Mouse (Mus musculus) kidney, adult 2 months (tissue): ENCODE data around the gene Gad2. TPM values are rescaled to one million over a fixed set of nuclear protein-coding genes. Genes with fewer than 3 reads are reported as not detected.
"Not testable (repeated sequence)": the region's sequence is repeated elsewhere in the genome, so short reads cannot be mapped to it uniquely, and the experiment has no call there.

Experiments
- DNase-seq: peaks from one replicate; pipeline ENCODE4 v3.0.0; 2021
- H3K27ac ChIP-seq: fragments of 200-500 bp; 2 replicates; pipeline ENCODE4 v1.5.1; 2012; ENCODE audit warnings: low read depth, low read length, control low read depth, inconsistent platforms; ENCODE audit not compliant: insufficient read depth
- H3K27me3 ChIP-seq: fragments of 200-500 bp; replicated peaks from 2 replicates; pipeline ENCODE4 v1.6.1; 2012; ENCODE audit warnings: mild to moderate bottlenecking, moderate library complexity, low read length, inconsistent platforms; ENCODE audit not compliant: control insufficient read depth, insufficient read depth
- H3K36me3 ChIP-seq: fragments of 200-500 bp; 2 replicates; pipeline ENCODE4 v1.6.1; 2012; ENCODE audit warnings: mild to moderate bottlenecking, moderate library complexity, low read length, inconsistent platforms; ENCODE audit not compliant: control insufficient read depth, insufficient read depth
- H3K4me1 ChIP-seq: fragments of 200-500 bp; 2 replicates; pipeline ENCODE4 v1.6.1; 2011; ENCODE audit warnings: low read length; ENCODE audit not compliant: control insufficient read depth, insufficient read depth
- H3K4me3 ChIP-seq: fragments of 200-500 bp; 2 replicates; pipeline ENCODE4 v1.5.1; 2011; ENCODE audit warnings: mild to moderate bottlenecking, low read depth, low read length, control low read depth; ENCODE audit not compliant: insufficient read depth
- CTCF ChIP-seq: fragments of 200-500 bp; conservative IDR thresholded peaks from 2 replicates; pipeline ENCODE4 v1.5.1; 2011; ENCODE audit warnings: low read depth, mild to moderate bottlenecking, control low read depth, low read length, moderate library complexity, mixed read lengths; ENCODE audit not compliant: insufficient read depth, insufficient read length
- POLR2A ChIP-seq: fragments of 200-500 bp; IDR thresholded peaks from one replicate; pipeline ENCODE4 v1.6.1; 2011; ENCODE audit warnings: low read depth, low read length, control low read depth
- WGBS: fragments of 180-500 bp; shearing (Covaris S2); methylation state at CpG from one replicate; pipeline ENCODE4 v1.1.7; 2018; 5-methylcytosine and 5-hydroxymethylcytosine counted together
- polyA plus RNA-seq: library from polyadenylated mRNA; depleted of rRNA; stranded (reverse); fragments of >200 nt; gene quantifications from 2 replicates; pipeline ENCODE4 v1.2.3, GENCODE M21; 2012; rRNA removed

Gene Gad2
- not detected in 2 replicates for polyA plus RNA-seq

DNA sequence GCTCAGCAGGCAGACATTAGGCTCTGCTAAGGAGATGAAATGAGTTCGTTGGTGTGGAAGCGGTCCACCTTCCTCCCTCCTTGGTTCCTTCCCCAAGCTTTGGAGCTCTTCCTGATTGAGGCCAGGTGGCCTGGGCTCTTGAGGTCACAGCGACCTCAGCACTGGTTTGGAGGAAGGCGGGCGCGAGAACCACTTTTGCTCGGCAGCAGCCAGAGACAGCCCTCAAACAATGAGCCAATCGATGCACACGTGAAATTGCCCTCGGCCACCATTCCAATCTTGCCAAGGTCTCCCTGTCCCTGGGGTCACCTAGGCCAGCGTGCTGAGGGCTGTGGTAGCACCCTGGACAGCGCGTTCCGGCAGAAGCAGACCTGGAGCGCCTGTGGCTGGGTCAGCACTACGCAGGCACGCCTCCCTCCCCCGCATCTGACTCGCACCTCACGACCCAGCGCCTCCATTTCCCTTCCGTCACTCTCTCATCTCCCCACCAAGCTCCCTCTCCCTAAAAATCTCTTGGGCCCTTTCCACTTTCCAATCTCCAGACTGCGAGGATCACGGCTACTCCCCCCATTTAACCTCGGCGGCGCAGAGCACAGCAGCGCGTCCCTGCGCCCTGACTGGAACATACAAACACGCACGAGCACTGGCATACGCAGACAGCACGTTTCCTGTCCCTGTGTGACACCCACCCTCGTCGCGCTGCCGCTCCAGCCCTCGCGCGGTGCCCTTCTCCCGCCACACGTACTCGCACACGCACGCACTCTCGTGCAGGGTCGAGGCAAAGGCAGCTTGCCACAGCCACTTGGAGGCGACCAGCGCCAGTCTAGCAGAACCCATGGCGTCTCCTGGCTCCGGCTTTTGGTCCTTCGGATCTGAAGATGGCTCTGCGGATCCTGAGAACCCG lies at the start of gene Gad2:
Gene Gad2, plus strand, starts transcription at position 378 of the 904 bp plus-strand sequence.
- under 1% methylated on average over 55 of the region's 55 CpGs for WGBS
- Histone ChIP-seq H3K36me3 (no peaks in the 10 kb centered on the region), H3K4me3 (no peak within 1 kb of the TSS), H3K4me1 (0 out of 2 replicates have a peak, but pooled peaks cover 3% of the 10 kb centered on the region), H3K27me3 (peaks cover 3% of the 10 kb centered on the region; the same call in 1 of the 2 replicates), H3K27ac (no peak within 1 kb of the TSS)
- TF ChIP-seq CTCF (no peak), POLR2A (no peak)
- peak; percentile 12 for DNase-seq

DNA sequence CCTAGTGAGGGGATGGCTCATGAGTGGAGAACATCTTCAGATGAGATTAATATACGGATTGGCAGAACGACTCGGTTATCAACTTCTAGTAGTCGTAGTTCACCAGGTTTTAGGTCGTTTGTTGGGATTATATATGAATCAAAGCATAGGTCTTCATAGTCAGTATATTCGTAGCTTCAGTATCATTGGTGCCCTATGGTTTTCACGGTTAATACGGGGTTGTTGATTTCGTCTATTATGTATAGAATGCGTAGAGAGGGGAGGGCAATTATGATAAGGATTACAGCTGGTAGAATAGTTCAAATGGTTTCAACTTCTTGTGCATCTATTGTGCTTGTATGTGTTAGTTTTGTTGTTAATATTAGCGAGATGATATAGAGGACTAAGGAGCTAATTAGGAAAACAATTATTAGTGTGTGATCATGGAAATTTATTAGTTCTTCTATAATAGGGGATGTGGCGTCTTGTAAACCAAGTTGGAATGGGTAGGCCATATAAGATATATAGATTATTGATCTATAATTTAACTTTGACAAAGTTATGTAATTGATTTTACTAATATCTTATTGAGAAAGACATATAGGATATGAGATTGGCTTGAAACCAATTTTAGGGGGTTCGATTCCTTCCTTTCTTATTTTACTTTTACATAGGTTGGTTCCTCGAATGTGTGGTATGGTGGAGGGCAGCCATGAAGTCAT lies 34.4 kb upstream of the Gad2 start:
- H3K4me1 ChIP-seq, H3K27me3 ChIP-seq, H3K4me3 ChIP-seq, H3K36me3 ChIP-seq, H3K27ac ChIP-seq, DNase-seq: not testable (repeated sequence)
- 74% methylated on average over 14 of the region's 14 CpGs for WGBS

DNA sequence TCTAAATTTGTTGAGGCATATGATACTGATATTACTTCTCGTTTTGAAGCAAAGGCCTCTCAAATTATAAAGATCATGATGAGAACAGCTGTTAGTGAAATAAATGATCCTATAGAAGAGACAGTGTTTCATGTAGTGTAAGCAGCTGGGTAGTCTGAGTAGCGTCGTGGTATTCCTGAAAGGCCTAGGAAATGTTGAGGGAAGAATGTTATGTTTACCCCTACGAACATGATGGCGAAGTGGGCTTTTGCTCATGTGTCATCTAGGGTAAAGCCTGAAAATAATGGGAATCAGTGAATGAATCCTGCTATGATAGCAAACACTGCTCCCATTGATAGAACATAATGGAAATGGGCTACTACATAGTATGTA lies 33.8 kb upstream of the Gad2 start:
- not testable (repeated sequence) for H3K4me1 ChIP-seq, H3K4me3 ChIP-seq, H3K27me3 ChIP-seq, DNase-seq, H3K36me3 ChIP-seq, H3K27ac ChIP-seq
- 83% methylated on average over 5 of the region's 5 CpGs for WGBS

DNA sequence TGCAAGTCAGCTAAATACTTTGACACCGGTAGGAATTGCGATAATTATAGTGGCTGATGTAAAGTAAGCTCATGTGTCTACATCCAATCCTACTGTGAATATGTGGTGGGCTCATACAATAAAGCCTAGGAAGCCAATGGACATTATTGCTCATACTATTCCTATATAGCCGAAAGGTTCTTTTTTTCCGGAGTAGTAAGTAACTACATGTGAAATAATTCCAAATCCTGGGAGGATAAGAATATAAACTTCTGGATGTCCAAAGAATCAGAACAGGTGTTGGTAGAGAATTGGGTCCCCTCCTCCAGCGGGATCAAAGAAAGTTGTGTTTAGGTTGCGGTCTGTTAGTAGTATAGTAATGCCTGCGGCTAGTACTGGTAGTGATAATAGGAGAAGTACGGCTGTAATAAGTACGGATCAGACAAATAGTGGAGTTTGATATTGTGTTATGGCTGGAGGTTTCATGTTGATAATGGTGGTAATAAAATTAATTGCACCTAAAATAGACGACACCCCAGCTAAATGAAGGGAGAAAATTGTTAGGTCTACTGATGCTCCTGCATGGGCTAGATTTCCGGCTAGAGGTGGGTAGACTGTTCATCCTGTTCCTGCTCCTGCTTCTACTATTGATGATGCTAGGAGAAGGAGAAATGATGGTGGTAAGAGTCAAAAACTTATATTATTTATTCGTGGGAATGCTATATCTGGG lies 33.2 kb upstream of the Gad2 start:
- not testable (repeated sequence) for H3K27ac ChIP-seq, H3K4me3 ChIP-seq, DNase-seq, H3K4me1 ChIP-seq, H3K36me3 ChIP-seq, H3K27me3 ChIP-seq
- 49% methylated on average over 12 of the region's 12 CpGs for WGBS

DNA sequence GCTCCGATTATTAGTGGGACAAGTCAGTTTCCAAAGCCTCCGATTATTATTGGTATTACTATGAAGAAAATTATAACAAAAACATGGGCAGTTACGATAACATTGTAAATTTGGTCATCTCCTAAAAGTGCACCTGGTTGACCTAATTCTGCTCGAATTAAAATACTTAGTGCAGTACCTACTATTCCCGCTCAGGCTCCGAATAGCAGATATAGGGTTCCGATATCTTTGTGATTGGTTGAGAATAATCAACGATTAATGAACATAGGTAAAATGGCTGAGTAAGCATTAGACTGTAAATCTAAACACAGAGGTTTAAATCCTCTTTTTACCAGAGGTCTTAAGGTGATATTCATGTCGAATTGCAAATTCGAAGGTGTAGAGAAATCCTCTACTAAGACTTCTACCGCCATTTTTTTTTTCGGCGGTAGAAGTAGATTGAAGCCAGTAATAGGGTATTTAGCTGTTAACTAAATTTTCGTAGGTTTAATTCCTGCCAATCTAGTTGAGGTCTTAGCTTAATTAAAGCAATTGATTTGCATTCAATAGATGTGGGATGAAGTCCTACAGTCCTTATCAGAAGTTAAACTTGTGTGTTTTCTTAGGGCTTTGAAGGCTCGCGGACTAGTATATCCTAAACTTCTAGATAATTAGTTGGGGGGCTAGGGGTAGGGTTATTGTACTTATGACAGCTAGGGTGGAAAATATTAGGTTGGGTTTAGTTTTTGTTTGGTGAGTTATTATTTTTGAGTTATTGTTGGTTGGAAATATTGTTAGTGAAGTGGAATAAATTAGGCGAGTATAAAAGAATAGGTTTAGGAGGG lies 32.4 kb upstream of the Gad2 start:
- H3K4me1 ChIP-seq, H3K27me3 ChIP-seq, H3K27ac ChIP-seq, H3K4me3 ChIP-seq, DNase-seq, H3K36me3 ChIP-seq: not testable (repeated sequence)
- 75% methylated on average over 17 of the region's 17 CpGs for WGBS

DNA sequence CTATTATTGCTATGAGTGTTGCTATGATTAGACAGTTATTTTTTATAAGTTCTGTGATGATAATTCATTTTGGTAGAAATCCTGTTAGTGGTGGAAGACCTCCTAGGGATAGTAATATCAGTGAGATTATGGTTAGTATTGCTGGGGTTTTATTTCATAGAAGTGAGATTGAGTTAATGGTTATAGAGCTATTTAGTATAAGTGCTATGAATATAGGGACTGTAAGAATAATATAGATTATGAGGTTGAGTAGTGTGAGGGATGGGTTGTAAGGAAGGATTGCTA lies 31.9 kb upstream of the Gad2 start:
- Histone ChIP-seq H3K4me3 (no peak overlapping the region), H3K4me1 (no peaks in the 10 kb centered on the region), H3K27ac (no peak overlapping the region), H3K27me3 (no peaks in the 10 kb centered on the region), H3K36me3 (no peaks in the 10 kb centered on the region)
- no peak for TF ChIP-seq CTCF
- TF ChIP-seq POLR2A, result no peak
- DNase-seq, result no peak

DNA sequence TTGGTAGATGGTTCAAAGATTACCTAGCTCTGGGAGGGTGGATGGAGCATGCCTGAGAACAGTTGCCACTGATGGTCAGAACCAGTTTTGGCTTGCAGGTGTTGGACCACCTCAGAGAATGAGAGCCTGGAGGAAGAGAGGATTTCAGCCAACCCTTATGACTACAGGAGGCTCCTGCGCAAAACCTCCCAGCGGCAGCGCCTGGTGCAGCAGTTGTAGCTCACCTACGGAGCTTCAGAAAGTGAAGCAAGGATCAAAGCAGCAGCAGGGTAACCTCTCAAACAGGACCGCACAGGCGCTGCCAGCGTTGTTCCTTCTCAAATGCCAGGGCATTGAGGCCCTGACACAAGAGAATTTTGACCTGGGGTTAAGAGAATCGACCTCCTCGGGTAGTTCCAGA lies 4.1 kb upstream of the Gad2 start:
- Histone ChIP-seq H3K36me3 (no peaks in the 10 kb centered on the region), H3K4me3 (no peak overlapping the region), H3K4me1 (no peaks in the 10 kb centered on the region), H3K27ac (no peak overlapping the region), H3K27me3 (peaks cover 1% of the 10 kb centered on the region; the same call in 1 of the 2 replicates)
- no peak for DNase-seq
- WGBS, result 6% methylated on average over 9 of the region's 9 CpGs
- TF ChIP-seq CTCF, result no peak
- TF ChIP-seq POLR2A, result no peak
